Mouse (Mus musculus): ENCODE results near the gene Rad54l. TPM values are rescaled to one million over a fixed set of nuclear protein-coding genes. Genes with fewer than 3 reads are reported as not detected.
A peak's percentile ranks its signal among the peaks of the same experiment; 100 is the strongest.

Gene Rad54l
- polyA plus RNA-seq, 2 experiments, result 15.6 to 24.4 TPM

DNA sequence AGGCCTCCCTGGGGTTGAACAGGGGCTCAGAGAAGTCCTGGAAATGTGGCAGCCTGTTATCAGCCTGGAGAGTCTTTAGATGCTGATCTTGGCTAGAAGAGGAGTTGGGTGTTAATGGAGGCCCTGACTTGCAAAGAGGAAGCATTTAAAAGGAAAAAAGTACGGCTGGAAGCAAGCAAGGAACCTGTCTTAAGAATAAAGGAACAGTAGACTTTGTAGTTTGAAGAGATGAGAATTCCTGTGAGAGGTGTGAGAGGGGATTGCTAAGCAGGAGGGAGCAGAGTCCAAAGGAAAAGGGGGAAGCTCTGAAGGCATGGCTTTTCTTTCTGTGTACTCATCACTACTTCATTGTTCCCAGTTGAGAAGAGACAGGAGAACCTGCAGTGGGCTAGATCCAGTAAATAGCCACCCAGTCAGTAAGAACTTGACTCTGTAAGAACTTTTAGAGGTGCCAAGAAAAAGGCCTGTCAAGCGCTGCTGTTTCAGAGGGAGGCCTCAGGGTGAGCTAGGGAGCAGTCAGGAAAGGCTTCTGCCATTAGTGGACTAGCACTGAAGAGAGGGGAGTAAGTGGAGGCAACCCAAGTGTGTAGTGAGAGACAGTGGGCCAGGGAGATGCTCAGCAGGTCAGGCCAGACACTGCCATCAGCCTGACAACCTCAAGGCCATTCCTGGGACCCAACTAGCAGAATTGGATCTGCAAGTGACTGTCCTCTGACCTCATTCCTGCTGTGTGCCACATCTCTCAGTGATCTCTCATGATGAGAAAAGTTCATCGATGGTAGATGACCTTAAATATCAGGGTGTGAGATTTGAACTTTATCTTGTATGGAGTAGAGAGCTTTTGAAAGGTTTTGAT lies 46.0 kb downstream of the Rad54l start:
- peaks cover 20 to 21% of the 10 kb centered on the region in 2 experiments for H3K4me1 ChIP-seq (replicated peaks; ENCODE audit: control insufficient read depth in 2 of 2, insufficient read depth in 2 of 2, low read length in 1 of 2)
- H3K9ac ChIP-seq (replicated peaks), result peak overlapping the region; percentile 98
- DNase-seq (ENCODE audit: low read depth in 3 of 3, low spot score in 3 of 3) (no peak), ATAC-seq (ENCODE audit: insufficient read depth) (no peak)
- H3K4me3 ChIP-seq (ENCODE audit: insufficient read depth in 1 of 2, low read depth in 2 of 2, low read length in 2 of 2), result peak overlapping the region; percentile 77 to 84
- no peaks in the 10 kb centered on the region for H3K27me3 ChIP-seq (ENCODE audit: control insufficient read depth, insufficient read depth, low read length)
- peak overlapping the region; percentile 75 for H3K27ac ChIP-seq
- H3K4me2 ChIP-seq (ENCODE audit: low read depth), result peak overlapping the region; percentile 94
- WGBS (ENCODE audit: insufficient replicate concordance), result 35% methylated on average over 3 of the region's 3 CpGs
- no peaks in the 10 kb centered on the region for H3K9me3 ChIP-seq (ENCODE audit: control insufficient read depth, low read length)
- peaks cover 20% of the 10 kb centered on the region for H3K36me3 ChIP-seq (replicated peaks; ENCODE audit: control insufficient read depth, insufficient read depth, low read depth)
- TF ChIP-seq EP300 (IDR thresholded peaks at IDR 0.05; ENCODE audit: low read depth) (no peak), CTCF (IDR thresholded peaks at IDR 0.05; ENCODE audit: low read depth) (peak; percentile 8; the same call in 1 of the 2 replicates)

DNA sequence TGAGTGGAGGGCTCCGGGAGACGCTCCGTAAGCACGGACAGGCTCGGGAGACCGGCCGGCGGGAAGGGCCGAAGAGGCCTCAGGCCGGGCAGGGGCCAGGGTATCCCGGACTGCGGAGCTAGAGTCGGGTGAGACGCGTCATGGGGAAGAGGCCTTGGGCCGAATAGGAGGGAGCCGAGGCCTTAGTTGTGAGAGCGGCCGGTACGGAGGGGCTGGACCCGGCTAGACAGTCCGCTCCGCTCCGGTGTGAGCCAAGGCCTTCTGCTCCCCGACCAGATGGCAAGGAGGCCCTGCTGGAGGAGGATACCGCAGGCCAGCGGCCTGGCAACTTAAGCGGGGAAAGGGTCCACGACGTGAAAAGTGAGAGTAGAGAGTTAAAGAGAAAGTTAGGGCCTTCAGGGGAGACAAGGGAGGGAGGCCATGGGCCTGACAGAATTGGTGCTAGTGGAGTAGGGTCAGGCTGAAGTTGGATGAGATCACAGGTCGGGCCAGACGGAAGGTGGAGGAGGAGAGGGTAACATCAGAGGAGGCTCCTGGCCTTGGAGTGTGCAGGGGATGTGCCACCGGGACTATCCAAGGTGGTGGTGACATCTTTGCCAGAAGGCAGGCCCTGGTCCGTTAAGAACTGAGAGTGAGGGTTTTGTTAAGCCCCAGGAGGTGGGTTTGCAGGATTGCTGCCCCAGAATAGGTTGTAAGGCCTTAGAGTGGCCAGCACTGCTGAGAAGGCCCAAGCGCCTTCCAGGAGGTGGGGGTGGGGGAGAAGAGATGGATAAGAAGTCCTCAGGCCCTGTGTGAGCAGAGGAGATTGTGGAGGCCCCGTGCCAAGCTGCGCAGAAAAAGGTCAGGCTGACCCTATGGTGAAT lies 46.9 kb downstream of the Rad54l start:
- TF ChIP-seq EP300 (IDR thresholded peaks at IDR 0.05; ENCODE audit: low read depth) (no peak), CTCF (IDR thresholded peaks at IDR 0.05; ENCODE audit: low read depth) (no peak)
- Histone ChIP-seq H3K4me1 (replicated peaks; ENCODE audit: control insufficient read depth in 2 of 2, insufficient read depth in 2 of 2, low read length in 1 of 2) (peaks cover 20 to 21% of the 10 kb centered on the region in 2 experiments), H3K4me2 (ENCODE audit: low read depth) (peak overlapping the region; percentile 94), H3K27ac (peak overlapping the region; percentile 75), H3K27me3 (ENCODE audit: control insufficient read depth, insufficient read depth, low read length) (no peaks in the 10 kb centered on the region), H3K9ac (replicated peaks) (peak overlapping the region; percentile 98), H3K9me3 (ENCODE audit: control insufficient read depth, low read length) (no peaks in the 10 kb centered on the region), H3K4me3 (ENCODE audit: insufficient read depth in 1 of 2, low read depth in 2 of 2, low read length in 2 of 2) (peak overlapping the region; percentile 77 to 84), H3K36me3 (replicated peaks; ENCODE audit: control insufficient read depth, insufficient read depth, low read depth) (peaks cover 19% of the 10 kb centered on the region)
- no peak for DNase-seq (ENCODE audit: low read depth in 3 of 3, low spot score in 3 of 3)
- ATAC-seq (ENCODE audit: insufficient read depth), result peak; percentile 12
- under 1% methylated on average over 37 of the region's 37 CpGs for WGBS (ENCODE audit: insufficient replicate concordance)

DNA sequence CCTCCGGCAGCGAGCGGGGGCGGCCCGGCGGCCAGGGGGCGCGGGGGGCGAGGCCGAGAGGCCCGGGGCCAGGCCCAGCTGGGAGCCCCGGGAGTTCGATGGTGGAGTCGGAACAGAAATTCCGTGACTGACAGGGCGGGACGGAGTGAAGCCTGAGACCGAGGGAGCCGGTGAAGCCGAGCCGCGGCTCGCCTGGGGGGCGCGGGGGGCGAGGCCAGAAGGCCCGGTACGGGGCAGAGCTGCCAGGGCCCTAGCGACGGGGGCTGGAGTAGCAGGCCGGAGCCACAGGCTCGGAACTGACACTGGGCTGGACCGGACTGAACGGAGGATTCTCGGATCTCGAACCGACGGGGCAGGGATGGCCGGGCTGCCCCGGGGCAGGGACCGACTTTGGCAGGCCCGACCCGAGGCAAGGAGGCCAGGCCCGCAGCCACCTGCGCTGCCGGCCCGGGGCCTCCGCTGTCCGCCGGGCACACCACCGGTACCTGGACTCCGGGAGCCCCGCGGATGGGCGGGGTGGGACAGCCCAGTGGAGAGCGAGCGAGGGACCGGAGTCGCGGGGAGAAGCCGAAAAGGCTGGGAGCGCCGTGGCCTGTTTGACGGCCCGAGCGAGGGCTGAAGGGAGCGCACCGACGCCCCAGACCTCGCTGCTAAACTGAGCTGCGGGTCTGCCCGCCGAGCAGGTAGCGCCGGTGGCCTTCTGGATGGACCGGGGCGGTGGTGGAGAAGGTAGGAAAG lies 47.7 kb downstream of the Rad54l start:
- peak in 1 of 3 experiments; percentile 38 for DNase-seq (ENCODE audit: low read depth in 3 of 3, low spot score in 3 of 3)
- Histone ChIP-seq H3K9me3 (ENCODE audit: control insufficient read depth, low read length) (no peaks in the 10 kb centered on the region), H3K36me3 (replicated peaks; ENCODE audit: control insufficient read depth, insufficient read depth, low read depth) (peaks cover 11% of the 10 kb centered on the region), H3K4me3 (ENCODE audit: insufficient read depth in 1 of 2, low read depth in 2 of 2, low read length in 2 of 2) (peak overlapping the region; percentile 77 to 84), H3K27me3 (ENCODE audit: control insufficient read depth, insufficient read depth, low read length) (no peaks in the 10 kb centered on the region), H3K4me1 (replicated peaks; ENCODE audit: control insufficient read depth in 2 of 2, insufficient read depth in 2 of 2, low read length in 1 of 2) (peaks cover 20 to 21% of the 10 kb centered on the region in 2 experiments), H3K9ac (replicated peaks) (peak overlapping the region; percentile 98), H3K4me2 (ENCODE audit: low read depth) (peak overlapping the region; percentile 94), H3K27ac (peak overlapping the region; percentile 75)
- under 1% methylated on average over 77 of the region's 77 CpGs for WGBS (ENCODE audit: insufficient replicate concordance)
- ATAC-seq (ENCODE audit: insufficient read depth), result peak; percentile 52
- TF ChIP-seq CTCF (IDR thresholded peaks at IDR 0.05; ENCODE audit: low read depth), result peak; percentile 36; the same call in 1 of the 2 replicates
- TF ChIP-seq EP300 (IDR thresholded peaks at IDR 0.05; ENCODE audit: low read depth), result no peak

DNA sequence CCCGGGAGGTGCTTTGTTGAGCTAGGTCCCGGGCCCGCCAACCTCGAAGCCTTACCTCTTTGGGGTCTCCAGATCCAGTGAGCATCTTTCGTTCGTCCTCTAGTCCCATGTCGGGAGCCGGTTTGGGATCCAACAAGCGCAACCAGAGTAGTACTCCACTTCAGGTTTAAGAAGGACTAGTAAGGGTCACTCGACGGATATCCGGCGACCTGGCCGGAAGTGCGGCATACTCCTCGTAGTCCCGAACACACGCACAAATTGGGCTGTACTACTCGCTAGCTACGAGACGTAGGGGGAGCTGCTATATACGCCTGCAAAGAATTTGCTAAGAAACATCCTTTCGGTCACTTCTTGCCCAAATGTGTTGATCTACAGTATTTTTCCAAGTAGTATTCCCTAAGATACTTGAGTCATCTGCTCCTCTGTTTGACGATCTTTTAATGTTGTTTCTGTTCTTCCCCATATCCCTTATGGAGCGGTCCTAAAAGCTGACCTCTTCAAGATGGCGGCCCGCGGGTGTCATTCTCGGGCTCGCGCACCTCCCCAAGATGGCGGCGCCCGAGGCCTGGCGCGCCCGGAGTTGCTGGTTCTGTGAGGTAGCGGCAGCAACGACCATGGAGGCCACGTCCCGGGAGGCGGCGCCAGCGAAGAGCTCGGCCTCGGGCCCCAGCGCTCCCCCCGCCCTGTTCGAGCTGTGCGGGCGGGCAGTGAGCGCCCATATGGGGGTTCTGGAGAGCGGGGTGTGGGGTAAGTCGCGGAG lies 48.4 kb downstream of the Rad54l start, which contains the start of the genes Uqcrh and Lrrc41:
Gene Uqcrh (minus strand): TSS at position 211 of the 760 bp plus-strand sequence.
Gene Lrrc41 (plus strand): TSS at position 409 of the 760 bp plus-strand sequence.
- under 1% methylated on average over 55 of the region's 55 CpGs for WGBS (ENCODE audit: insufficient replicate concordance)
- peak within 1 kb of the TSS; percentile 98 for H3K9ac ChIP-seq (replicated peaks)
- peak within 1 kb of the TSS; percentile 84 to 96 for H3K4me3 ChIP-seq (ENCODE audit: insufficient read depth in 1 of 2, low read depth in 2 of 2, low read length in 2 of 2)
- H3K36me3 ChIP-seq (replicated peaks; ENCODE audit: control insufficient read depth, insufficient read depth, low read depth), result peaks cover 10% of the 10 kb centered on the region
- H3K9me3 ChIP-seq (ENCODE audit: control insufficient read depth, low read length), result no peaks in the 10 kb centered on the region
- no peaks in the 10 kb centered on the region for H3K27me3 ChIP-seq (ENCODE audit: control insufficient read depth, insufficient read depth, low read length)
- H3K4me1 ChIP-seq (replicated peaks; ENCODE audit: control insufficient read depth in 2 of 2, insufficient read depth in 2 of 2, low read length in 1 of 2), result peaks cover 20 to 21% of the 10 kb centered on the region in 2 experiments
- ATAC-seq (ENCODE audit: insufficient read depth) (peak; percentile 89), DNase-seq (ENCODE audit: low read depth in 3 of 3, low spot score in 3 of 3) (peak; percentile 92 to 94 (median 92))
- H3K4me2 ChIP-seq (ENCODE audit: low read depth), result peak within 1 kb of the TSS; percentile 94
- TF ChIP-seq EP300 (IDR thresholded peaks at IDR 0.05; ENCODE audit: low read depth) (peak; percentile 60), CTCF (IDR thresholded peaks at IDR 0.05; ENCODE audit: low read depth) (peak; percentile 24; the same call in 1 of the 2 replicates)
- H3K27ac ChIP-seq, result peak within 1 kb of the TSS; percentile 75
